Mouse (Mus musculus) lung, postnatal 0 days (tissue): ENCODE measurements around the gene Ssr1. TPM values are rescaled to one million over a fixed set of nuclear protein-coding genes. Genes with fewer than 3 reads are reported as not detected.

Experiments used
- ATAC-seq: fragments of 200-750 bp; cut with Nextera tagmentation; 2 replicates; pipeline ENCODE4 v1.8.0; 2017; ENCODE audit warnings: moderate library complexity
- DNase-seq: peaks from one replicate; pipeline ENCODE4 v3.0.0-alpha.2; 2016; ENCODE audit warnings: low spot score
- H3K27ac ChIP-seq: fragments of 300-500 bp; sonication (generic); 2 replicates; pipeline ENCODE4 v1.5.1; 2014; ENCODE audit warnings: antibody characterized with exemption, mild to moderate bottlenecking, low read length, mixed read lengths
- H3K27me3 ChIP-seq: fragments of 300-500 bp; sonication (generic); replicated peaks from 2 replicates; pipeline ENCODE4 v1.6.1; 2014; ENCODE audit warnings: low read length, mixed read lengths; ENCODE audit not compliant: insufficient read depth
- H3K36me3 ChIP-seq: fragments of 300-500 bp; sonication (generic); 2 replicates; pipeline ENCODE4 v1.6.1; 2014; ENCODE audit warnings: low read length, mixed read lengths; ENCODE audit not compliant: insufficient read depth
- H3K4me1 ChIP-seq: fragments of 300-500 bp; sonication (generic); 2 replicates; pipeline ENCODE4 v1.6.1; 2014; ENCODE audit warnings: antibody characterized with exemption, low read depth, low read length, mixed read lengths; ENCODE audit not compliant: insufficient read depth
- H3K4me2 ChIP-seq: fragments of 300-500 bp; sonication (generic); replicated peaks from 2 replicates; pipeline ENCODE4 v1.6.1; 2014; ENCODE audit warnings: low read depth, mild to moderate bottlenecking, low read length, moderate library complexity, mixed read lengths
- H3K4me3 ChIP-seq: fragments of 300-500 bp; sonication (generic); 2 replicates; pipeline ENCODE4 v1.5.1; 2014; ENCODE audit warnings: low read depth, low read length
- H3K9ac ChIP-seq: fragments of 300-500 bp; sonication (generic); replicated peaks from 2 replicates; pipeline ENCODE4 v1.6.1; 2014; ENCODE audit warnings: low read depth, mild to moderate bottlenecking
- H3K9me3 ChIP-seq: fragments of 300-500 bp; sonication (generic); 2 replicates; pipeline ENCODE4 v1.6.1; 2016; ENCODE audit warnings: low read length, mixed read lengths
- CTCF ChIP-seq: IDR thresholded peaks from 2 replicates; pipeline ENCODE4 v1.5.1; 2016; ENCODE audit warnings: antibody characterized with exemption, mild to moderate bottlenecking
- EP300 ChIP-seq: IDR thresholded peaks from 2 replicates; pipeline ENCODE4 v1.6.1; 2016; ENCODE audit warnings: antibody characterized with exemption, mild to moderate bottlenecking, control low read depth
- WGBS: fragments of 180-500 bp; shearing (Covaris S2); extraction: QIAGEN DNeasy Blood & Tissue Kit; methylation state at CpG from one replicate; pipeline ENCODE4 v1.1.7; 2014; 5-methylcytosine and 5-hydroxymethylcytosine counted together
- polyA plus RNA-seq: library from polyadenylated mRNA; unstranded; fragments of >200 nt; fragmentation: Nextera tagmentation; extraction: Ambion mirVana; gene quantifications from 2 replicates; pipeline ENCODE4 v1.2.1, GENCODE M21; 2015

The Ssr1 gene
- polyA plus RNA-seq, 1 experiment from 2014 or later, result 95.5 TPM

- peak; percentile 81 for DNase-seq
These were observed 62.7 kb downstream of the Ssr1 start for GRCm38 (mm10) chr13:37931210-37931922.

DNA sequence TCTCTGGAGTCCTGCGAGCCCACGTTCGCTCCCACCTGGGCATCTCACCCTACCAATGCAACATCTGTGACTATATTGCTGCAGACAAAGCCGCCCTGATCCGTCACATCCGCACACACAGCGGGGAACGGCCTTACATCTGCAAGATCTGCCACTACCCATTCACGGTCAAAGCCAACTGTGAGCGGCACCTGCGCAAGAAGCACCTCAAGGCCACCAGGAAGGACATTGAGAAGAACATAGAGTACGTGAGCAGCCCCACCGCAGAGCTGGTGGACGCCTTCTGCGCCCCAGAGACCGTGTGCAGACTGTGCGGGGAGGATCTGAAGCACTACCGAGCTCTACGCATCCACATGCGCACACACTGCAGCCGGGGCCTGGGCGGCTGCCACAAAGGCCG lies 63.4 kb downstream of the Ssr1 start:
- WGBS, result 93% methylated on average over 23 of the region's 23 CpGs
- peaks cover 4% of the 10 kb centered on the region; the same call in 1 of the 2 replicates for H3K4me1 ChIP-seq
- no peak overlapping the region for H3K4me2 ChIP-seq
- H3K27me3 ChIP-seq, result no peaks in the 10 kb centered on the region
- DNase-seq (no peak), ATAC-seq (no peak)
- no peak overlapping the region for H3K4me3 ChIP-seq
- no peak for TF ChIP-seq EP300
- no peak for TF ChIP-seq CTCF
- no peaks in the 10 kb centered on the region for H3K9me3 ChIP-seq
- no peak overlapping the region for H3K9ac ChIP-seq
- H3K27ac ChIP-seq, result peak overlapping the region; percentile 59; the same call in 1 of the 2 replicates
- peaks cover 25% of the 10 kb centered on the region for H3K36me3 ChIP-seq

More at GRCm38 (mm10) chr13:37931210-37931922, 62.7 kb downstream of the Ssr1 start:
- peaks cover 4% of the 10 kb centered on the region; the same call in 1 of the 2 replicates for H3K4me1 ChIP-seq
- H3K36me3 ChIP-seq, result peaks cover 25% of the 10 kb centered on the region
- peak; percentile 75 for ATAC-seq
- H3K27ac ChIP-seq, result peak overlapping the region; percentile 59
- H3K9me3 ChIP-seq, result no peaks in the 10 kb centered on the region
- no peak overlapping the region for H3K4me2 ChIP-seq
- TF ChIP-seq CTCF (no peak), EP300 (no peak)
- WGBS, result 52% methylated on average over 27 of the region's 27 CpGs
- no peaks in the 10 kb centered on the region for H3K27me3 ChIP-seq
- H3K9ac ChIP-seq, result no peak overlapping the region
- H3K4me3 ChIP-seq, result no peak overlapping the region

GRCm38 (mm10) chr13:37930091-37930490 lies 63.9 kb downstream of the Ssr1 start:
- peaks cover 4% of the 10 kb centered on the region; the same call in 1 of the 2 replicates for H3K4me1 ChIP-seq
- no peak overlapping the region for H3K9ac ChIP-seq
- H3K27ac ChIP-seq, result no peak overlapping the region
- H3K36me3 ChIP-seq, result peaks cover 25% of the 10 kb centered on the region
- H3K27me3 ChIP-seq, result no peaks in the 10 kb centered on the region
- WGBS, result 81% methylated on average over 13 of the region's 13 CpGs
- H3K4me3 ChIP-seq, result no peak overlapping the region
- no peak overlapping the region for H3K4me2 ChIP-seq
- ATAC-seq (0 out of 2 replicates have a peak, but pooled peaks have one; percentile 25), DNase-seq (peak; percentile 66)
- H3K9me3 ChIP-seq, result no peaks in the 10 kb centered on the region
- TF ChIP-seq EP300, result no peak
- TF ChIP-seq CTCF, result peak; percentile 40

GRCm38 (mm10) chr13:37929532-37929931 lies 64.5 kb downstream of the Ssr1 start:
- no peaks in the 10 kb centered on the region for H3K9me3 ChIP-seq
- WGBS, result 83% methylated on average over 17 of the region's 17 CpGs
- no peak overlapping the region for H3K27ac ChIP-seq
- DNase-seq (no peak), ATAC-seq (no peak)
- TF ChIP-seq EP300, result no peak
- TF ChIP-seq CTCF, result no peak
- no peak overlapping the region for H3K4me2 ChIP-seq
- H3K4me3 ChIP-seq, result no peak overlapping the region
- no peaks in the 10 kb centered on the region for H3K27me3 ChIP-seq
- peaks cover 4% of the 10 kb centered on the region; the same call in 1 of the 2 replicates for H3K4me1 ChIP-seq
- H3K9ac ChIP-seq, result no peak overlapping the region
- H3K36me3 ChIP-seq, result peaks cover 25% of the 10 kb centered on the region

DNA sequence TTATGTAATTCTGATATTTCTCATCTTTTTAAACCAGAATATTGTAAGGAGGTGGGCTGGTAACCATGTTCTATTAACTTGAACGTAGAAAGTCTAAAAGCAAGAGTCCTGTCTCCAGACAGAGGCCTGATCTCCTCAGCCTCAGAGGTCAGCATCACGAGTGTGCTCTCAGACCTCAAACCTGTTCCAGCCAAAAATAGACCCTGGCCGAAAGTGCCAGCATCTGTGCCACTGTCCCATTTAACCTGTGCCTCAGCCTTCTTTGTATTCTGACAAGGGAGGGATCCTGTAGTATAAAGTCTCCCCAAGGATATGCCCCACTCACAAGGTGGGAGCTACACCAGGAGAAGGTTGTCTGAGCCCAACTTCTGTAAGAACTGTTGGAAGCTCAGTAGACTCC lies 67.6 kb downstream of the Ssr1 start:
- Histone ChIP-seq H3K9ac (no peak overlapping the region), H3K9me3 (no peaks in the 10 kb centered on the region), H3K27me3 (no peaks in the 10 kb centered on the region), H3K36me3 (peaks cover 18% of the 10 kb centered on the region), H3K4me3 (no peak overlapping the region), H3K4me1 (no peaks in the 10 kb centered on the region), H3K4me2 (no peak overlapping the region), H3K27ac (no peak overlapping the region)
- WGBS, result 90% methylated on average over 3 of the region's 3 CpGs
- DNase-seq, result no peak
- TF ChIP-seq CTCF, result no peak
- no peak for TF ChIP-seq EP300
- ATAC-seq, result no peak

GRCm38 (mm10) chr13:37924461-37924948 lies 69.5 kb downstream of the Ssr1 start:
- Histone ChIP-seq H3K4me1 (no peaks in the 10 kb centered on the region), H3K27ac (peak overlapping the region; percentile 76), H3K9ac (no peak overlapping the region), H3K27me3 (no peaks in the 10 kb centered on the region), H3K4me2 (no peak overlapping the region), H3K36me3 (0 out of 2 replicates have a peak, but pooled peaks cover 2% of the 10 kb centered on the region), H3K9me3 (no peaks in the 10 kb centered on the region), H3K4me3 (no peak overlapping the region)
- TF ChIP-seq EP300, result peak; percentile 81
- no peak for TF ChIP-seq CTCF
- 35% methylated on average over 4 of the region's 4 CpGs for WGBS
- peak; percentile 84 for ATAC-seq
- peak; percentile 92 for DNase-seq
